In the genomic region with DNA sequence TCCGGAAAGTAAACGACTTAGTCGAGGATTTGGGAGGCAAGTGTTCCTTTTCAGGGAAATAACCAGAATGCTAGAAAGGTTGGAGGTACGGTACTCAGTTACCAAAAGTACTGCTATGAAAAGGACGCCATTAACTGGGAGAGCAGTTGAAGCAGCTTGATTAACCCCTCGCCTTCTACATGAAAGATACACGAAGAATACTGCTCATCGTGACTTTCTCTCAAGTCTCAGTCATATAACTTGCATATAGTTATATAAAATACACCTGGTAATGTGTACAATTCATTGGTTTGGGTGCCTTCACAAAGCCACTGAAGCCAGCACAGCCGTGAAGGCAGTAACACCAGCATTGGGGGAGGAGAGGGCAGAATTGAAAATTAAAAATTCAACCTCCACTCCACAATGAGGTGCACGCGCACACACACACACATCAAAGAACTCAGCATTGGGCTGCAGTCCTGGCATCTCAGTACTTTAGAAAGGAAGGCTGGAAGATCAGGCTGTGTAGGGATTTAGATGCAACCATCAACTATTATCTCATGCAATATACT, we compare ENCODE assay signal across 7 mouse cellular contexts. TPM values are rescaled to one million over a fixed set of nuclear protein-coding genes. Genes with fewer than 3 reads are reported as not detected.
DNase-seq lines count a peak whose midpoint lies in the region; ATAC-seq and TF ChIP-seq lines count a peak whose summit lies in the region.

No protein-coding gene starts in this region.

- H3K36me3 ChIP-seq in lung, embryonic 14.5 days (ENCODE audit: insufficient read depth) = peaks cover 62% of the 10 kb centered on the region
- H3K36me3 ChIP-seq in embryonic facial prominence, embryonic 15.5 days = peaks cover 50% of the 10 kb centered on the region
- peaks cover 23% of the 10 kb centered on the region for H3K36me3 ChIP-seq in hindbrain, postnatal 0 days (ENCODE audit: insufficient read depth, low read length)
- peaks cover 64% of the 10 kb centered on the region for H3K36me3 ChIP-seq in neural tube, embryonic 12.5 days

- no peaks in the 10 kb centered on the region for H3K27me3 ChIP-seq in lung, embryonic 14.5 days (ENCODE audit: insufficient read depth, low read length)
- H3K27me3 ChIP-seq in embryonic facial prominence, embryonic 15.5 days = no peaks in the 10 kb centered on the region
- H3K27me3 ChIP-seq in hindbrain, postnatal 0 days (ENCODE audit: insufficient read depth, low read length) = no peaks in the 10 kb centered on the region
- H3K27me3 ChIP-seq in neural tube, embryonic 12.5 days (replicated peaks) = no peaks in the 10 kb centered on the region

- H3K4me2 ChIP-seq in lung, embryonic 14.5 days = peak overlapping the region; percentile 67
- H3K4me2 ChIP-seq in embryonic facial prominence, embryonic 15.5 days (replicated peaks) = peak overlapping the region; percentile 56
- peak overlapping the region; percentile 63 for H3K4me2 ChIP-seq in hindbrain, postnatal 0 days (ENCODE audit: low read depth, low read length)
- peak overlapping the region; percentile 72 for H3K4me2 ChIP-seq in neural tube, embryonic 12.5 days (replicated peaks)

- H3K9me3 ChIP-seq in lung, embryonic 14.5 days (ENCODE audit: low read depth, low read length) = no peaks in the 10 kb centered on the region
- no peaks in the 10 kb centered on the region for H3K9me3 ChIP-seq in embryonic facial prominence, embryonic 15.5 days (replicated peaks)
- H3K9me3 ChIP-seq in hindbrain, postnatal 0 days (ENCODE audit: low read length) = no peaks in the 10 kb centered on the region
- no peaks in the 10 kb centered on the region for H3K9me3 ChIP-seq in neural tube, embryonic 12.5 days

- 31% methylated on average over 11 of the region's 11 CpGs for WGBS in lung, embryonic 14.5 days
- WGBS in embryonic facial prominence, embryonic 15.5 days = 30% methylated on average over 11 of the region's 11 CpGs
- whole genome bisulfite sequencing in hindbrain, postnatal 0 days = 30% methylated on average over 11 of the region's 11 CpGs
- 34% methylated on average over 11 of the region's 11 CpGs for WGBS in neural tube, embryonic 12.5 days

- ATAC-seq in lung, embryonic 14.5 days (ENCODE audit: insufficient read depth) = peak; percentile 39
- no peak for ATAC-seq in embryonic facial prominence, embryonic 15.5 days (ENCODE audit: insufficient number of reproducible peaks, low FRiP score, low TSS enrichment, low read depth)
- ATAC-seq in hindbrain, postnatal 0 days = peak; percentile 66
- peak; percentile 33; the same call in 1 of the 2 replicates for ATAC-seq in neural tube, embryonic 12.5 days (ENCODE audit: low FRiP score, low read depth)

- no peak for TF ChIP-seq CTCF in lung, embryonic 14.5 days (IDR thresholded peaks at IDR 0.05; ENCODE audit: low read depth)
- no peak for TF ChIP-seq CTCF in hindbrain, postnatal 0 days (IDR thresholded peaks at IDR 0.05; ENCODE audit: low read depth)

- H3K27ac ChIP-seq in lung, embryonic 14.5 days (ENCODE audit: low read depth) = peak overlapping the region; percentile 65
- H3K27ac ChIP-seq in embryonic facial prominence, embryonic 15.5 days (replicated peaks) = peak overlapping the region; percentile 51; the same call in 1 of the 2 replicates
- peak overlapping the region; percentile 57 for H3K27ac ChIP-seq in hindbrain, postnatal 0 days
- H3K27ac ChIP-seq in neural tube, embryonic 12.5 days = peak overlapping the region; percentile 37; the same call in 1 of the 2 replicates

- no peaks in the 10 kb centered on the region; the same call in 1 of the 2 replicates for H3K4me1 ChIP-seq in lung, embryonic 14.5 days (ENCODE audit: insufficient read depth)
- H3K4me1 ChIP-seq in embryonic facial prominence, embryonic 15.5 days = no peaks in the 10 kb centered on the region
- peaks cover 4% of the 10 kb centered on the region; the same call in 1 of the 2 replicates for H3K4me1 ChIP-seq in hindbrain, postnatal 0 days (ENCODE audit: insufficient read depth, low read length)
- peaks cover 7% of the 10 kb centered on the region; the same call in 1 of the 2 replicates for H3K4me1 ChIP-seq in neural tube, embryonic 12.5 days

- no peak for DNase-seq in lung, embryonic 14.5 days
- no peak for DNase-seq in lung, postnatal 4 days
- no peak for DNase-seq in hindbrain, postnatal 0 days (ENCODE audit: low spot score)
- DNase-seq in cerebellum, postnatal 14 days = no peak
- no peak for DNase-seq in ovary, adult 18-20 months (ENCODE audit: low spot score)

- peak overlapping the region; percentile 77 for H3K4me3 ChIP-seq in lung, embryonic 14.5 days (ENCODE audit: low read depth, low read length)
- H3K4me3 ChIP-seq in embryonic facial prominence, embryonic 15.5 days (replicated peaks) = peak overlapping the region; percentile 85
- H3K4me3 ChIP-seq in hindbrain, postnatal 0 days (ENCODE audit: low read length) = peak overlapping the region; percentile 65
- peak overlapping the region; percentile 72 for H3K4me3 ChIP-seq in neural tube, embryonic 12.5 days

- peak overlapping the region; percentile 57 for H3K9ac ChIP-seq in lung, embryonic 14.5 days
- H3K9ac ChIP-seq in embryonic facial prominence, embryonic 15.5 days = peak overlapping the region; percentile 54; the same call in 1 of the 2 replicates
- peak overlapping the region; percentile 49 for H3K9ac ChIP-seq in hindbrain, postnatal 0 days (replicated peaks; ENCODE audit: low read length)
- H3K9ac ChIP-seq in neural tube, embryonic 12.5 days = peak overlapping the region; percentile 60; the same call in 1 of the 2 replicates

RNA-seq across cellular contexts. Expression of a gene that starts 0.4 kb away (rescaled TPM):
- polyA plus RNA-seq in lung, embryonic 14.5 days (2014; fragmentation: Nextera tagmentation; extraction: Ambion mirVana) = 70.4 and 72.7 TPM in 2 replicates
- 52.7 and 54.9 TPM in 2 replicates for polyA plus RNA-seq in embryonic facial prominence, embryonic 15.5 days (2015; fragmentation: Nextera tagmentation; extraction: Ambion mirVana)
- 15.9 and 21.4 TPM in 2 replicates for total RNA-seq in hindbrain, postnatal 0 days (2014; rRNA removed)
- 51.9 and 52.1 TPM in 2 replicates for polyA plus RNA-seq in hindbrain, postnatal 0 days (2015; fragmentation: Nextera tagmentation; extraction: Ambion mirVana)
- 70.2 and 85.2 TPM in 2 replicates for polyA plus RNA-seq in neural tube, embryonic 12.5 days (2016; fragmentation: Nextera tagmentation; extraction: Ambion mirVana)

RNA-seq across cellular contexts. Expression of a gene that starts 10.7 kb away (rescaled TPM):
- polyA plus RNA-seq in lung, embryonic 14.5 days (2014; fragmentation: Nextera tagmentation; extraction: Ambion mirVana) = 108 and 112 TPM in 2 replicates
- 80.3 and 82.5 TPM in 2 replicates for polyA plus RNA-seq in embryonic facial prominence, embryonic 15.5 days (2015; fragmentation: Nextera tagmentation; extraction: Ambion mirVana)
- 24.6 and 26.8 TPM in 2 replicates for total RNA-seq in hindbrain, postnatal 0 days (2014; rRNA removed)
- 59.4 and 64.6 TPM in 2 replicates for polyA plus RNA-seq in hindbrain, postnatal 0 days (2015; fragmentation: Nextera tagmentation; extraction: Ambion mirVana)
- polyA plus RNA-seq in neural tube, embryonic 12.5 days (2016; fragmentation: Nextera tagmentation; extraction: Ambion mirVana) = 120 and 139 TPM in 2 replicates

RNA-seq across cellular contexts. Expression of a gene that starts 54.7 kb away (rescaled TPM):
- 78.7 and 82.0 TPM in 2 replicates for polyA plus RNA-seq in lung, embryonic 14.5 days (2014; fragmentation: Nextera tagmentation; extraction: Ambion mirVana)
- polyA plus RNA-seq in embryonic facial prominence, embryonic 15.5 days (2015; fragmentation: Nextera tagmentation; extraction: Ambion mirVana) = 44.5 and 46.5 TPM in 2 replicates
- total RNA-seq in hindbrain, postnatal 0 days (2014; rRNA removed) = 47.6 and 57.5 TPM in 2 replicates
- 30.6 and 35.1 TPM in 2 replicates for polyA plus RNA-seq in hindbrain, postnatal 0 days (2015; fragmentation: Nextera tagmentation; extraction: Ambion mirVana)
- polyA plus RNA-seq in neural tube, embryonic 12.5 days (2016; fragmentation: Nextera tagmentation; extraction: Ambion mirVana) = 50.5 and 52.4 TPM in 2 replicates
